Mouse (Mus musculus): ENCODE measurements around the gene Hras.

GRCm38 (mm10) chr7:141220377-141220776 is 26.6 kb upstream of the Hras start:
- TF ChIP-seq POLR2A (IDR thresholded peaks at IDR 0.05; ENCODE audit: borderline replicate concordance, extremely low read depth, low read depth, low read length) (no peak), CTCF (IDR thresholded peaks at IDR 0.05; ENCODE audit: insufficient read depth, low read length) (no peak)
